Mouse (Mus musculus) C2C12 (cell line): ENCODE results near the gene Cnot11.

Source experiments
- CEBPB ChIP-seq: IDR thresholded peaks from one replicate; pipeline ENCODE4 v1.6.1; 2011; ENCODE audit warnings: low read depth, mild to moderate bottlenecking, control low read depth, moderate library complexity
- CTCF ChIP-seq: IDR thresholded peaks from one replicate; pipeline ENCODE4 v1.5.1; 2011; ENCODE audit not compliant: control insufficient read depth, insufficient read depth, insufficient read length
- FOSL1 ChIP-seq: IDR thresholded peaks from one replicate; pipeline ENCODE4 v1.8.0; 2011; ENCODE audit warnings: mild to moderate bottlenecking, low read length; ENCODE audit not compliant: poor library complexity, insufficient read depth, severe bottlenecking
- MAX ChIP-seq: IDR thresholded peaks from one replicate; pipeline ENCODE4 v1.6.1; 2011; ENCODE audit warnings: mild to moderate bottlenecking, control low read depth
- MYOD1 ChIP-seq: IDR thresholded peaks from one replicate; pipeline ENCODE4 v1.6.1; 2011; ENCODE audit warnings: low read depth; ENCODE audit not compliant: control insufficient read depth, insufficient read length
- MYOG ChIP-seq: IDR thresholded peaks from one replicate; pipeline ENCODE4 v1.6.1; 2011; ENCODE audit not compliant: control insufficient read depth, insufficient read length; ENCODE audit errors: extremely low read depth
- USF1 ChIP-seq: IDR thresholded peaks from one replicate; pipeline ENCODE4 v1.6.1; 2011; ENCODE audit warnings: low read depth, mild to moderate bottlenecking, control low read depth, moderate library complexity

- TF ChIP-seq CTCF (no peak), USF1 (no peak), FOSL1 (no peak), MAX (no peak), CEBPB (no peak), MYOD1 (no peak), MYOG (no peak)
Measured at GRCm38 (mm10) chr1:39568079-39568478, 33.3 kb downstream of the Cnot11 start.
